Mouse (Mus musculus) midbrain, embryonic 16.5 days (tissue): ENCODE measurements around the gene Dnah7a. TPM values are rescaled to one million over a fixed set of nuclear protein-coding genes. Genes with fewer than 3 reads are reported as not detected.
"Not testable (repeated sequence)": the region's sequence is repeated elsewhere in the genome, so short reads cannot be mapped to it uniquely, and the experiment has no call there.

ENCODE experiments used
- ATAC-seq: fragments of 200-750 bp; cut with Nextera tagmentation; 2 replicates; pipeline ENCODE4 v1.8.0; 2017; ENCODE audit warnings: moderate TSS enrichment
- H3K27ac ChIP-seq: fragments of 300-500 bp; sonication (generic); 2 replicates; pipeline ENCODE4 v1.5.1; 2014; ENCODE audit warnings: mild to moderate bottlenecking, low read length, mixed read lengths
- H3K27me3 ChIP-seq: fragments of 300-500 bp; sonication (generic); 2 replicates; pipeline ENCODE4 v1.6.1; 2014; ENCODE audit warnings: low read depth, low read length, mixed read lengths; ENCODE audit not compliant: control insufficient read depth, insufficient read depth
- H3K36me3 ChIP-seq: fragments of 300-500 bp; sonication (generic); 2 replicates; pipeline ENCODE4 v1.6.1; 2014; ENCODE audit warnings: mild to moderate bottlenecking, low read length, moderate library complexity, mixed read lengths; ENCODE audit not compliant: control insufficient read depth, insufficient read depth
- H3K4me1 ChIP-seq: fragments of 300-500 bp; sonication (generic); 2 replicates; pipeline ENCODE4 v1.6.1; 2014; ENCODE audit warnings: mild to moderate bottlenecking, low read length, mixed read lengths; ENCODE audit not compliant: control insufficient read depth, insufficient read depth
- H3K4me2 ChIP-seq: fragments of 300-500 bp; sonication (generic); 2 replicates; pipeline ENCODE4 v1.6.1; 2014; ENCODE audit warnings: mild to moderate bottlenecking, low read length, mixed read lengths
- H3K4me3 ChIP-seq: fragments of 300-500 bp; sonication (generic); 2 replicates; pipeline ENCODE4 v1.5.1; 2014; ENCODE audit warnings: low read depth, mild to moderate bottlenecking, low read length, moderate library complexity, mixed read lengths
- H3K9ac ChIP-seq: fragments of 300-500 bp; sonication (generic); 2 replicates; pipeline ENCODE4 v1.6.1; 2014; ENCODE audit warnings: low read depth, low read length, mixed read lengths
- H3K9me3 ChIP-seq: fragments of 300-500 bp; sonication (generic); replicated peaks from 2 replicates; pipeline ENCODE4 v1.6.1; 2014; ENCODE audit warnings: mild to moderate bottlenecking, low read length, mixed read lengths; ENCODE audit not compliant: control insufficient read depth, poor library complexity, severe bottlenecking
- WGBS: fragments of 180-500 bp; shearing (Covaris S2); extraction: QIAGEN DNeasy Blood & Tissue Kit; methylation state at CpG from one replicate; pipeline ENCODE4 v1.1.7; 2014; 5-methylcytosine and 5-hydroxymethylcytosine counted together
- polyA plus RNA-seq: library from polyadenylated mRNA; unstranded; fragments of >200 nt; fragmentation: Nextera tagmentation; extraction: Ambion mirVana; gene quantifications from 2 replicates; pipeline ENCODE4 v1.2.1, GENCODE M21; 2015

Gene Dnah7a
- polyA plus RNA-seq, 1 experiment from 2014 or later = 11.5 TPM

- Histone ChIP-seq H3K27me3 (no peaks in the 10 kb centered on the region), H3K4me3 (no peak overlapping the region), H3K9me3 (no peaks in the 10 kb centered on the region), H3K4me2 (no peak overlapping the region), H3K36me3 (no peaks in the 10 kb centered on the region), H3K9ac (no peak overlapping the region), H3K27ac (no peak overlapping the region), H3K4me1 (no peaks in the 10 kb centered on the region)
- ATAC-seq = no peak
- WGBS = 76% methylated on average over 2 of the region's 2 CpGs
These were observed 239.3 kb downstream of the Dnah7a start for GRCm38 (mm10) chr1:53467325-53467670.

- H3K36me3 ChIP-seq, H3K4me2 ChIP-seq, H3K9me3 ChIP-seq, H3K9ac ChIP-seq, H3K27ac ChIP-seq, H3K27me3 ChIP-seq, H3K4me3 ChIP-seq, H3K4me1 ChIP-seq: not testable (repeated sequence)
- 60% methylated on average over 4 of the region's 4 CpGs for WGBS
- ATAC-seq = peak; percentile 67; the same call in 1 of the 2 replicates
These were observed 239.9 kb downstream of the Dnah7a start for GRCm38 (mm10) chr1:53466524-53467324.

GRCm38 (mm10) chr1:53439173-53439572 lies 267.4 kb downstream of the Dnah7a start:
- H3K9ac ChIP-seq, H3K36me3 ChIP-seq, H3K27me3 ChIP-seq, H3K4me1 ChIP-seq, H3K9me3 ChIP-seq, H3K4me3 ChIP-seq, H3K4me2 ChIP-seq, H3K27ac ChIP-seq, ATAC-seq: not testable (repeated sequence)
- WGBS = 86% methylated on average over 3 of the region's 3 CpGs

GRCm38 (mm10) chr1:53432433-53432832 lies 274.2 kb downstream of the Dnah7a start:
- WGBS = 81% methylated on average over 2 of the region's 2 CpGs
- H3K27ac ChIP-seq, ATAC-seq: not testable (repeated sequence)

GRCm38 (mm10) chr1:53405803-53406325 lies 300.7 kb downstream of the Dnah7a start:
- Histone ChIP-seq H3K4me2 (no peak overlapping the region), H3K27ac (no peak overlapping the region), H3K27me3 (no peaks in the 10 kb centered on the region), H3K4me3 (no peak overlapping the region), H3K36me3 (no peaks in the 10 kb centered on the region), H3K9me3 (no peaks in the 10 kb centered on the region), H3K9ac (no peak overlapping the region), H3K4me1 (no peaks in the 10 kb centered on the region)
- ATAC-seq = no peak
- WGBS = 78% methylated on average over 3 of the region's 3 CpGs

More at GRCm38 (mm10) chr1:53432433-53432832, 274.2 kb downstream of the Dnah7a start:
- not testable (repeated sequence) for H3K36me3 ChIP-seq, H3K27me3 ChIP-seq, H3K4me1 ChIP-seq, H3K9ac ChIP-seq, H3K9me3 ChIP-seq, H3K4me3 ChIP-seq, H3K4me2 ChIP-seq

- H3K9ac ChIP-seq, H3K4me3 ChIP-seq, H3K4me1 ChIP-seq, H3K27me3 ChIP-seq, ATAC-seq, H3K9me3 ChIP-seq, H3K36me3 ChIP-seq, H3K27ac ChIP-seq: not testable (repeated sequence)
- WGBS = 30% methylated on average over 21 of the region's 21 CpGs
- peak overlapping the region; percentile 36 for H3K4me2 ChIP-seq
These were observed 312.4 kb downstream of the Dnah7a start for GRCm38 (mm10) chr1:53393936-53394760.

GRCm38 (mm10) chr1:53388762-53389161 lies 317.8 kb downstream of the Dnah7a start:
- WGBS = 92% methylated on average over 12 of the region's 14 CpGs
- H3K4me1 ChIP-seq = no peaks in the 10 kb centered on the region
- H3K27me3 ChIP-seq = no peaks in the 10 kb centered on the region
- no peak for ATAC-seq
- no peaks in the 10 kb centered on the region for H3K9me3 ChIP-seq
- no peak overlapping the region for H3K4me2 ChIP-seq
- no peaks in the 10 kb centered on the region for H3K36me3 ChIP-seq
- no peak overlapping the region for H3K27ac ChIP-seq
- H3K9ac ChIP-seq = no peak overlapping the region
- no peak overlapping the region for H3K4me3 ChIP-seq

- Histone ChIP-seq H3K36me3 (no peaks in the 10 kb centered on the region), H3K4me3 (no peak overlapping the region), H3K9me3 (no peaks in the 10 kb centered on the region), H3K27ac (no peak overlapping the region), H3K27me3 (no peaks in the 10 kb centered on the region), H3K4me2 (no peak overlapping the region), H3K4me1 (no peaks in the 10 kb centered on the region), H3K9ac (no peak overlapping the region)
- ATAC-seq = no peak
- WGBS = 65% methylated on average over 6 of the region's 6 CpGs
These were observed 322.4 kb downstream of the Dnah7a start for GRCm38 (mm10) chr1:53384085-53384688.
